Mouse (Mus musculus) lung, embryonic 15.5 days (tissue): Measurements from ENCODE around the gene Gm11127. TPM values are rescaled to one million over a fixed set of nuclear protein-coding genes. Genes with fewer than 3 reads are reported as not detected.
"Not testable (repeated sequence)": the region's sequence is repeated elsewhere in the genome, so short reads cannot be mapped to it uniquely, and the experiment has no call there.

Source experiments
- ATAC-seq: fragments of 200-750 bp; cut with Nextera tagmentation; 2 replicates; pipeline ENCODE4 v1.8.0; 2017; ENCODE audit warnings: moderate number of reproducible peaks, borderline replicate concordance; ENCODE audit not compliant: low FRiP score, low TSS enrichment; ENCODE audit errors: extremely low read depth
- H3K27ac ChIP-seq: fragments of 300-500 bp; sonication (generic); 2 replicates; pipeline ENCODE4 v1.5.1; 2015; ENCODE audit warnings: moderate library complexity, mild to moderate bottlenecking, inconsistent platforms
- H3K27me3 ChIP-seq: fragments of 300-500 bp; sonication (generic); 2 replicates; pipeline ENCODE4 v1.6.1; 2015; ENCODE audit warnings: inconsistent platforms
- H3K36me3 ChIP-seq: fragments of 300-500 bp; sonication (generic); 2 replicates; pipeline ENCODE4 v1.6.1; 2015; ENCODE audit warnings: inconsistent platforms
- H3K4me1 ChIP-seq: fragments of 300-500 bp; sonication (generic); 2 replicates; pipeline ENCODE4 v1.6.1; 2015; ENCODE audit warnings: inconsistent platforms
- H3K4me2 ChIP-seq: fragments of 300-500 bp; sonication (generic); 2 replicates; pipeline ENCODE4 v1.6.1; 2015; ENCODE audit warnings: inconsistent platforms, mild to moderate bottlenecking, moderate library complexity
- H3K4me3 ChIP-seq: fragments of 300-500 bp; sonication (generic); 2 replicates; pipeline ENCODE4 v1.5.1; 2015; ENCODE audit warnings: mild to moderate bottlenecking, inconsistent platforms
- H3K9ac ChIP-seq: fragments of 300-500 bp; sonication (generic); 2 replicates; pipeline ENCODE4 v1.6.1; 2015; ENCODE audit warnings: inconsistent platforms
- H3K9me3 ChIP-seq: fragments of 300-500 bp; sonication (generic); 2 replicates; pipeline ENCODE4 v1.6.1; 2016; ENCODE audit warnings: inconsistent platforms
- WGBS: fragments of 180-500 bp; shearing (Covaris S2); methylation state at CpG from one replicate; pipeline ENCODE4 v1.1.7; 2015; 5-methylcytosine and 5-hydroxymethylcytosine counted together
- polyA plus RNA-seq: library from polyadenylated mRNA; unstranded; fragments of >200 nt; fragmentation: Nextera tagmentation; extraction: Ambion mirVana; gene quantifications from 2 replicates; pipeline ENCODE4 v1.2.1, GENCODE M21; 2015

Gm11127 gene
- polyA plus RNA-seq, 1 experiment from 2014 or later, result not detected

DNA sequence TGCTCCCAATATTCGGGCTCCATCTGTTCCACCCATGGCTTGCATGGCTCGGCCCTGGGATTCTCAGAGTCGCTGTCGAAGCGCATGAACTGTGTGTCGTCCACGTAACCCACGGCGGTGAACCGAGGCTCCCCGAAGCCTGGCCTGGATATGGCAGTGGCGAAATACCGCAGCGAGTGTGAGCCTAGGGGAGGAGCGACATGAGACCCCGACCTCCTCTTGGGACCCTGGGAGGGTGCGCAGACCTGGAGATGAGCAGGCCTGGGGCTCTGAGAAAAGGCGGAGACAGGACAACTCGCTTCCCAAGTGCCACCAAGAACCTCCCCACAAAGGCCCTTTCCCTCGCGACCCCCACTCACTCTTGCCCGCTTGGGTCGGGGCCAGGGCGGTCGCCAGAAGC is 244 bp downstream of the Gm11127 start:
- H3K4me2 ChIP-seq, H3K36me3 ChIP-seq, H3K27ac ChIP-seq, H3K9ac ChIP-seq, H3K4me3 ChIP-seq, H3K4me1 ChIP-seq, H3K27me3 ChIP-seq, H3K9me3 ChIP-seq, ATAC-seq: not testable (repeated sequence)
- WGBS, result 86% methylated on average over 25 of the region's 25 CpGs

DNA sequence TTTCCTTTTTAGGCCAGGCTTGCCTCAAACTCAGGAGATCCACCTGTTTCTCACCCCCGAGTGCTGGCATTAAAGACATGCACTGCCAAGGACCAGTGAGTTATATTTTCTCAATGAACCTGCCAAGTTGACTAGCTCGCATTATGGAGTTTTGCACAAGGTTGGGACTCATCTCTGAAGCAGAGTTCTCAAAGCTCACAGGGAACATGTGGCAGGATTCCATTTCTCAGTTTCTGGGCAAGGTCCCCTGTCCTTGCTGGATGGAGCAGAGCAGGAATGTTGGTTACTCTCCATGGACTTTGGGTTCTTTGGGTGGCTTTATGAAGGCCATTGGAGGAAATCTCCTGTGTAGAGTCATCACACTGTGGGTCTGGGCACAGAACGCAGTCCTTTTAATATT is 14.9 kb downstream of the Gm11127 start:
- ATAC-seq, result no peak
- Histone ChIP-seq H3K9me3 (no peaks in the 10 kb centered on the region), H3K27ac (peak overlapping the region; percentile 50; the same call in 1 of the 2 replicates), H3K9ac (peak overlapping the region; percentile 25; the same call in 1 of the 2 replicates), H3K27me3 (no peaks in the 10 kb centered on the region), H3K4me3 (peak overlapping the region; percentile 39), H3K36me3 (no peaks in the 10 kb centered on the region), H3K4me1 (peaks cover 5% of the 10 kb centered on the region), H3K4me2 (peak overlapping the region; percentile 81)
- WGBS, result 72% methylated on average over 3 of the region's 3 CpGs

DNA sequence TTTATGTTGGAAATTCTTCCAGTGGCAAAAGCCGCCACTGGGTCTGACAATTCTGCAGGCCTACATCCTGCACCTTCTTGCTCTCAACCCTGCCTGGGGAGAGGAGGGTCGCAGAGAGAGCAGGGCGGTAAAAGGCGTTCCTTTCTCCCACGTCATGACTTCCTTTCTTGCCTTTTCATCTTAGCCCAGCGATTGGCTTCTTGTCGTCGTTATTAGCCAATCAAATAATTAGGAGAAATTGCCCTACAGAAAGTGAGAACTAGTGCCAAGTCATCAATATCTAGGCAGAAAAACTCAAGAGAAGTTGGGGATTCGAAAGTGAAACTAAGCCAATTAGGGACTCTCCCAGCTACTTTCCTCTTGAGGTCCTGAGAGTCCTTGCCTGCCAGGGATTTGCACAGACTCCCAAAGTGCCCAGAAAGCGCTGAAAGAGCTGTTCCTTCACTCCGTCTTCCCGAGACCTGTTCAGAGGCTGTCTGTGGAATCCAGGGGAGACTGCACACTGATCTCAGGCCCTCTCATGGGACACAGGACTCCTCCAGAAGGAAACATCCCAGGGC is 15.5 kb downstream of the Gm11127 start, which contains the start of the genes H2-T22 and Gm6034:
Gene H2-T22, minus strand, starts transcription at position 138 of the 560 bp plus-strand sequence.
Gene Gm6034, plus strand, starts transcription at position 352 of the 560 bp plus-strand sequence.
- not testable (repeated sequence) for H3K4me1 ChIP-seq, H3K36me3 ChIP-seq, H3K9me3 ChIP-seq, H3K27me3 ChIP-seq
- peak within 1 kb of the TSS; percentile 81 for H3K4me2 ChIP-seq
- H3K4me3 ChIP-seq, result peak within 1 kb of the TSS; percentile 39
- peak within 1 kb of the TSS; percentile 48 for H3K9ac ChIP-seq
- peak within 1 kb of the TSS; percentile 50; the same call in 1 of the 2 replicates for H3K27ac ChIP-seq
- ATAC-seq, result peak; percentile 97
- 2% methylated on average over 12 of the region's 12 CpGs for WGBS

DNA sequence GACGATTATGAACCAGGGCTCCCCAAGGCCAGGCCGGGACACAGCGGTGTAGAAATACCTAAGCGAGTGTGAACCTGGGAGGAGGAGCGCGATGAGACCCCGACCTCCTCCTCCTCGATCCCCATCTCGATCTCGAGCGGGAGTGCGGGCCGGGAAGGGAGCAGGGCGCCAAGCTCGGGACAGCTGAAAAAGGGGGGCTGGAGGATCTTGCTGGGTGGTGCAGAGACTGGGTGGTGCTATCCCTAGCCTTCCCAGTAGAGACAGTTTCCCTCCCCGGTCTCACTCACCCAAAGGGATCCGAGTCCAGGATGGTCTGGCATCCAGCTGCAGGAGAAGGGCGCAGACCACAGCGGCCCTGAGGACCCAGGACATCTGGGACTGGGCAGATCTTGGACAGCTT is 16.1 kb downstream of the Gm11127 start:
- ATAC-seq, result peak; percentile 70
- not testable (repeated sequence) for H3K4me1 ChIP-seq, H3K27me3 ChIP-seq, H3K9me3 ChIP-seq, H3K27ac ChIP-seq, H3K36me3 ChIP-seq
- WGBS, result 5% methylated on average over 17 of the region's 19 CpGs
- Histone ChIP-seq H3K9ac (peak overlapping the region; percentile 48), H3K4me2 (peak overlapping the region; percentile 81), H3K4me3 (peak overlapping the region; percentile 39)

DNA sequence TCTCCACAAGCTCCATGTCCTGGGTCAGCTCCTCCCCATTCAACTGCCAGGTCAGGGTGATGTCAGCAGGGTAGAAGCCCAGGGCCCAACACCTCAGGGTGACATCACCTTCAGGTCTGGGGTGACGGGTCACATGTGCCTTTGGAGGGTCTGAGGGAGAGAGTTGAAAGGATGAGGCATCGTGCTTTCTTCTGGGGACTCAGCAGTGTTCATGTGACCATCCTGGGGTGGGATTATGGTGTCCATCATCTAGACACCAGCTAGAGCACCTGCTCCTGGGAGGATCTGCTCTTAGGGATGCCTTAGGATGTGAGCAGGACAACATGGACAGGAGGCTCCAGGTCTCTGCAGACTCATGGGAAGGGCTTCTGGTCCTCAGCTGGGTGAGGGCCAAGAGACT is 17.6 kb downstream of the Gm11127 start:
- not testable (repeated sequence) for H3K4me3 ChIP-seq, H3K36me3 ChIP-seq, ATAC-seq, H3K4me2 ChIP-seq, H3K27me3 ChIP-seq, H3K4me1 ChIP-seq, H3K27ac ChIP-seq, H3K9ac ChIP-seq, H3K9me3 ChIP-seq
- 68% methylated on average over 2 of the region's 2 CpGs for WGBS

DNA sequence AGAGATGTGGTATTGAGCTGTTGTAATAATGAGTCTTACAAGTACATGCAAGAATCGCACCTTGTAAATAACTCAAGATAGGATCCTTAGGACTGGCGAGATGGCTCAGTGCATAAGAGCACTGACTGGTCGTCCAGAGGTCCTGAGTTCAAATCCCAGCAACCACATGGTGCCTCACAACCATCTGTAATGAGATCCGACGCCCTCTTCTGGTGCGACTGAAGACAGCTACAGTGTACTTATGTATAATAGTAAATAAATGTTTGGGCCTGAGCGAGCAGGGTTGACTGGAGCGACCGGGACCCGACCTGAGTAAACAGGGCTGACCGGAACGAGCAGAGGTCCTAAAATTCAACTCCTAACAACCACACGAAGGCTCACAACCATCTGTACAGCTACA is 22.0 kb downstream of the Gm11127 start:
- H3K4me2 ChIP-seq, H3K36me3 ChIP-seq, H3K4me1 ChIP-seq, H3K27ac ChIP-seq, H3K27me3 ChIP-seq, H3K4me3 ChIP-seq, H3K9ac ChIP-seq, H3K9me3 ChIP-seq, ATAC-seq: not testable (repeated sequence)
- 81% methylated on average over 13 of the region's 13 CpGs for WGBS

DNA sequence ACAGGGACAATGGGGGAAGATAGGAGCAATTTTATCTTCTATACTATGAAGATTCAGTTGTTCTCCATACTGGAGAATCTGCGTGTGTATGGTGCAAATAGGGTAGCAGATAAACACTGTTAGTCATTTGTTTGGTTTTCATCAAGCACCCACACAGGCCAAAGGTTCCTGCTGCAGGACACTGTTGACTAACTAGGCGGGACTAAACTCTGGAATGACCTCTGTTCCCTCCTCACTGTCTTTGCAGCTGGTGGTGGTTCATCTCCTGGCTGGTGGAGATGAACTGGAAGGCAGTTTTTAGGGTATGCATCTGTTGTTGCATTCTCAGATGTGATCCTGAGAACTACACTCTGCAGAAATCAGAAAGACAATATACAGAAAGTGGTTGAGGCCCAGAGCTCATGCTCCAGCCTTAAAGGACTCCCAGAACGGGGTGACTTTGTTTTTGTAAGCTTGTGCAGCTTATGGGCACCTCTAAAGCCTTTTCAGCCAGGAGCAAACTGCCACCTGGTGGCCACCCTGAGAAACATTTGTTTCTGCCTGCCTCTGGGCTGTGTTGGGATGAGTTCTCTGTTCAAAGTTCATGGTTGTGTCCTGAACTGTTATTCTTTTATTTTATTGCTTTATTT is 23.0 kb downstream of the Gm11127 start:
- not testable (repeated sequence) for ATAC-seq
- WGBS, result 11% methylated on average over 3 of the region's 3 CpGs

DNA sequence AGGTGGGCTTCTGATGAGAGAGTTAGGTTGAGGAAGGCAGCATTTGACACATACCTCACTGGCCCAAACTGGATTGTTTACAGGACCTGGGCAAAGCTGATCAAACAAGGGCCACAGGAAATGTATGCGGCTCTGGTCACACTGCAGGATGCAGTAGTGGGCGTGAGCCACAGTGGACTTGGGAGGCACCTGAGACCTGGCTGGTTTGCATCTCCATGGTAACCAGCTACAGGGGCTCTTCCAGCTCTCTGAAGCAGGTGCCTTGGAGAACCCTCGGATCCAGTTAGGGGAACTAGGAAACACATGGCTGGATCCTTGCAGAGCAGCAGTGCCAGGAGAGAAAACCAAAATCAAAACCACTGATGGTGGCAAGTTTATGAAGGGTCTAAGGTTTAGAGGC is 23.6 kb downstream of the Gm11127 start:
- not testable (repeated sequence) for H3K36me3 ChIP-seq, H3K9me3 ChIP-seq, H3K9ac ChIP-seq, ATAC-seq, H3K27ac ChIP-seq, H3K27me3 ChIP-seq, H3K4me1 ChIP-seq, H3K4me2 ChIP-seq, H3K4me3 ChIP-seq
- 39% methylated on average over 3 of the region's 3 CpGs for WGBS

More for the DNA sequence above, 23.0 kb downstream of the Gm11127 start:
- H3K4me2 ChIP-seq, H3K27ac ChIP-seq, H3K36me3 ChIP-seq, H3K9me3 ChIP-seq, H3K9ac ChIP-seq, H3K4me3 ChIP-seq, H3K4me1 ChIP-seq, H3K27me3 ChIP-seq: not testable (repeated sequence)

DNA sequence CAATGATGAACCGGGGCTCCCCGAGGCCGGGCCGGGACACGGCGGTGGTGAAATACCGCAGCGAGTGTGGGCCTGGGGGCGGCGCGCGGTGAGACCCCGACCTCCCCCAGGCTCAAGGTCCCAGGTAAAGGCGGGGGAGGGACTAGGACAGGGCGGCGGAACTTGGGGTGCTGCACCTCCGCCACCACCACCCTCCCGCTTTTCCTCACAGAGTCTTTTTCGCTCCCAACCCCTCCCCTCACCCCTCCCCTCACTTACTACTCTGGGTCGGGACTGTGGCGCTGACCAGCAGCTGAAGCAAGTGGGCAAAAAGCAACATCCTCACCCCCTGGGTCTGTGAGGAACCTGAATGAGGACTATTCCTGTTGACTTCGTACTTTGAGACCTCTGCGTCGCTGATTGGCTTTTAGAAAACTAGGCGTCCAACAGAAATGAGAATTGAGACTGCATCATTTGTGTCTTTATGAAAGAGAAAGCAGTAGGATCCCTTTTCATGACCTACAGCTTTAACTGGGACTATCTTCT is 25.8 kb downstream of the Gm11127 start, which contains the start of gene H2-T23:
Gene H2-T23, minus strand, starts transcription at position 505 of the 525 bp plus-strand sequence.
- H3K27me3 ChIP-seq, H3K4me1 ChIP-seq, H3K9me3 ChIP-seq, H3K36me3 ChIP-seq, H3K27ac ChIP-seq: not testable (repeated sequence)
- ATAC-seq, result peak; percentile 29; the same call in 1 of the 2 replicates
- under 1% methylated on average over 25 of the region's 25 CpGs for WGBS
- H3K4me3 ChIP-seq, result peak within 1 kb of the TSS; percentile 54
- peak within 1 kb of the TSS; percentile 34 for H3K9ac ChIP-seq
- H3K4me2 ChIP-seq, result peak within 1 kb of the TSS; percentile 94

DNA sequence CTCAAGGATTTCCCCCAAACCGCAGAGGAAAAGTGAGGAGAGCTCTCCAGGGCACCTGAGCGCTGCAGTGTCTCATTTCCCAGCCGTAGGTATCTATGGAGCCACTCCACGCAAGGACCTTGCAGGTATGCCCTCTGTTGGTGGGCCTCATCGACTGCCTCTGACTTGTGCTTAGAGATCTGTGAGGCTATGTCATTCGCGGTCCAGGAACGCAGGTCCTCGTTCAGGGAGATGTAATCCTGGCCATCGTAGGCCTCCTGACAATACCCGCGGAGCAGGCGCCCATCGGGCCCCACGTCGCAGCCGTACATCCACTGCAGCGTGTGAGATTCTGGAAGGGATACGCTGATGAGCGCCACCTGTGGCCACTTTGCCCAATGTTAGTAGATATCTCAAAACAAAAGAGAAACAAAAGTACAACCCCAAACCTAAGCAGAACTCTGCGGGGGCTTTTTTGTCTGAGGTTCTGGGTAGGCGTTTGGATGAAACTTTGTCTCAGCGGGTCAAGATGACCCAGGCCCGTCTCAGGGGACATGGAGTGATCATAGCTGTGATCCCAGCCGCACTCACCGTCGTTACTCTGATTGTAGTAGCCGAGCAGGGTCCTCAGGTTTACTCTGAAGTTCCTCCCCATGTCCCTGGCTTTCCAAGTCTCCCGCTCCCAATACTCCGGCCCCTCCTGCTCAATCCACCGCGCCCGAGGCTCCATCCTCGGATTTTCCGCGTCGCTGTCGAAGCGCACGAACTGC is 26.4 kb downstream of the Gm11127 start:
- not testable (repeated sequence) for H3K4me1 ChIP-seq, H3K9me3 ChIP-seq, H3K36me3 ChIP-seq, H3K27me3 ChIP-seq, H3K27ac ChIP-seq
- ATAC-seq, result peak; percentile 47
- H3K4me3 ChIP-seq, result peak overlapping the region; percentile 54
- 2% methylated on average over 40 of the region's 40 CpGs for WGBS
- peak overlapping the region; percentile 34 for H3K9ac ChIP-seq
- H3K4me2 ChIP-seq, result peak overlapping the region; percentile 94

DNA sequence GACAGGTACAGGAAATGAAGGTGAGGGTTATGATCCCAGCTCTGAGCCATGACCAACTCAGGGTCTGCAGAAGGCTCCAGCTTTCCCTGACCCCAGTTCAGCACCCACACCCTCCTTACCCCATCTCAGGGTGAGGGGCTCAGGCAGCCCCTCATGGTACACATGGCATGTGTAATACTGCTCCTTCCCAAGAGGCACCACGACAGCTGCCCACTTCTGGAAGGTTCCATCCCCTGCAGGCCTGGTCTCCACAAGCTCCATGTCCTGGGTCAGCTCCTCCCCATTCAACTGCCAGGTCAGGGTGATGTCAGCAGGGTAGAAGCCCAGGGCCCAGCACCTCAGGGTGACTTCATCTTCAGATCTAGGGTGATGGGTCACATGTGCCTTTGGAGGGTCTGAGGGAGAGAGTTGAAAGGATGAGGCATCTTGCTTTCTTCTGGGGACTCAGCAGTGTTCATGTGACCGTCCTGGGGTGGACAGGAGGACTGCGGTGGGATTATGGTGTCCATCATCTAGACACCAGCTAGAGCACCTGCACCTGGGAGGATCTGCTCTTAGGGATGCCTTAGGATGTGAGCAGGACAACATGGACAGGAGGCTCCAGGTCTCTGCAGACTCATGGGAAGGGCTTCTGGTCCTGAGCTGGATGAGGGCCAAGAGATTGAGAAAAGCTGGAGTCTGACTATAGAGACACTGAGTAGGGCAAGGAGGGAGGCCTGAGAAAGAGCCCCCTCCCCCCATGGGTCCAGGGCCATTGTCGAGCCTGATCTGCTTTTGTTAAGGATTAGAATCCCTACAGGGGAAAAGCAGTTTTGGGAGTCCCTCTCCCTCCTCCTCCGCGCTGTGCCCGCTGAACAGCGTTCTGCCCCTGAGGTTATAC is 27.2 kb downstream of the Gm11127 start:
- not testable (repeated sequence) for H3K36me3 ChIP-seq, H3K27ac ChIP-seq, H3K4me1 ChIP-seq, H3K9me3 ChIP-seq, H3K9ac ChIP-seq, H3K27me3 ChIP-seq, ATAC-seq
- 56% methylated on average over 8 of the region's 8 CpGs for WGBS
- Histone ChIP-seq H3K4me2 (peak overlapping the region; percentile 94), H3K4me3 (peak overlapping the region; percentile 54)
